Mouse (Mus musculus): ENCODE data around the gene Dlx5. TPM values are rescaled to one million over a fixed set of nuclear protein-coding genes. Genes with fewer than 3 reads are reported as not detected.
A peak's percentile ranks its signal among the peaks of the same experiment; 100 is the strongest.

Gene Dlx5
- 4.3 and 4.5 TPM in 2 replicates for polyA plus RNA-seq (2012; rRNA removed)

- peaks cover 2% of the 10 kb centered on the region; the same call in 1 of the 2 replicates for H3K27me3 ChIP-seq (ENCODE audit: control insufficient read depth, insufficient read depth, low read length)
- H3K27ac ChIP-seq (ENCODE audit: control insufficient read depth, insufficient read depth, low read depth, low read length), result no peak within 1 kb of the TSS
- TF ChIP-seq POLR2A (IDR thresholded peaks at IDR 0.05; ENCODE audit: control insufficient read depth, low read depth, low read length) (no peak), CTCF (IDR thresholded peaks at IDR 0.05; ENCODE audit: control insufficient read depth, insufficient read depth, insufficient replicate concordance, low read depth, low read length) (no peak)
Observed at GRCm38 (mm10) chr6:6881638-6882190, at the start of gene Dlx5. Dlx5 (minus strand) TSS chr6:6882085.

GRCm38 (mm10) chr6:6931507-6931906 is 49.6 kb upstream of the Dlx5 start:
- Histone ChIP-seq H3K27me3 (ENCODE audit: control insufficient read depth, insufficient read depth, low read length) (no peaks in the 10 kb centered on the region), H3K36me3 (ENCODE audit: control insufficient read depth, insufficient read depth, low read length) (no peaks in the 10 kb centered on the region), H3K4me1 (ENCODE audit: control insufficient read depth, insufficient read depth, low read length) (no peaks in the 10 kb centered on the region), H3K27ac (ENCODE audit: control insufficient read depth, insufficient read depth, low read depth, low read length) (no peak overlapping the region), H3K4me3 (ENCODE audit: control insufficient read depth, low read depth, low read length) (no peak overlapping the region)
- TF ChIP-seq POLR2A (IDR thresholded peaks at IDR 0.05; ENCODE audit: control insufficient read depth, low read depth, low read length), result no peak
- no peak for TF ChIP-seq CTCF (IDR thresholded peaks at IDR 0.05; ENCODE audit: control insufficient read depth, insufficient read depth, insufficient replicate concordance, low read depth, low read length)

More at GRCm38 (mm10) chr6:6881638-6882190, at the start of gene Dlx5:
- H3K4me1 ChIP-seq (ENCODE audit: control insufficient read depth, insufficient read depth, low read length), result peaks cover 11% of the 10 kb centered on the region
- H3K36me3 ChIP-seq (ENCODE audit: control insufficient read depth, insufficient read depth, low read length), result no peaks in the 10 kb centered on the region
- peak within 1 kb of the TSS; percentile 72 for H3K4me3 ChIP-seq (ENCODE audit: control insufficient read depth, low read depth, low read length)

- no peak overlapping the region for H3K27ac ChIP-seq (ENCODE audit: control insufficient read depth, insufficient read depth, low read depth, low read length)
- H3K4me1 ChIP-seq (ENCODE audit: control insufficient read depth, insufficient read depth, low read length), result no peaks in the 10 kb centered on the region
- no peaks in the 10 kb centered on the region for H3K36me3 ChIP-seq (ENCODE audit: control insufficient read depth, insufficient read depth, low read length)
- no peaks in the 10 kb centered on the region for H3K27me3 ChIP-seq (ENCODE audit: control insufficient read depth, insufficient read depth, low read length)
- H3K4me3 ChIP-seq (ENCODE audit: control insufficient read depth, low read depth, low read length), result no peak overlapping the region
- TF ChIP-seq CTCF (IDR thresholded peaks at IDR 0.05; ENCODE audit: control insufficient read depth, insufficient read depth, insufficient replicate concordance, low read depth, low read length) (no peak), POLR2A (IDR thresholded peaks at IDR 0.05; ENCODE audit: control insufficient read depth, low read depth, low read length) (no peak)
Observed at GRCm38 (mm10) chr6:6930831-6931230, 48.9 kb upstream of the Dlx5 start.

GRCm38 (mm10) chr6:6925264-6925663 is 43.4 kb upstream of the Dlx5 start:
- Histone ChIP-seq H3K4me3 (ENCODE audit: control insufficient read depth, low read depth, low read length) (no peak overlapping the region), H3K36me3 (ENCODE audit: control insufficient read depth, insufficient read depth, low read length) (no peaks in the 10 kb centered on the region), H3K4me1 (ENCODE audit: control insufficient read depth, insufficient read depth, low read length) (no peaks in the 10 kb centered on the region), H3K27me3 (ENCODE audit: control insufficient read depth, insufficient read depth, low read length) (no peaks in the 10 kb centered on the region), H3K27ac (ENCODE audit: control insufficient read depth, insufficient read depth, low read depth, low read length) (no peak overlapping the region)
- TF ChIP-seq POLR2A (IDR thresholded peaks at IDR 0.05; ENCODE audit: control insufficient read depth, low read depth, low read length) (no peak), CTCF (IDR thresholded peaks at IDR 0.05; ENCODE audit: control insufficient read depth, insufficient read depth, insufficient replicate concordance, low read depth, low read length) (no peak)

DNA sequence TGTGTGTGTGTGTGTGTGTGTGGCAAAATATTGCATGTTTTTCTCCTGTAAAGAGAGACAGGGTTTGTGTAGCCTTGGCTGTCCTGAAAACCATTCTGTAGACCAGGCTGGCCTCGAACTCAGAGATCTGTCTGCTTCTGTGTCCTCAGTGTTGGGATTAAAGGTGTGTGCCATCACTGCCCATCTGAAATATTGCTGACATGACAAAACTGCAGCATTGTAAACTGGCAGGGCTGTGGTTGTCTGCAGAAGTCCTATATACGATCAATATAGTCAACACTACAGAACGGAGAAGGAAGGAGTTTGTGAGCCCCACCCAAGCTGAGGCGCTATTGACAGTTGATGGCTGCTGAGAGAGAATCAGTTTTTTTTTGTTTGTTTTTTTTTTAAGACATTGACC is 35.4 kb upstream of the Dlx5 start:
- Histone ChIP-seq H3K4me1 (ENCODE audit: control insufficient read depth, insufficient read depth, low read length) (peaks cover 2% of the 10 kb centered on the region; the same call in 1 of the 2 replicates), H3K36me3 (ENCODE audit: control insufficient read depth, insufficient read depth, low read length) (no peaks in the 10 kb centered on the region), H3K27me3 (ENCODE audit: control insufficient read depth, insufficient read depth, low read length) (no peaks in the 10 kb centered on the region), H3K27ac (ENCODE audit: control insufficient read depth, insufficient read depth, low read depth, low read length) (no peak overlapping the region), H3K4me3 (ENCODE audit: control insufficient read depth, low read depth, low read length) (no peak overlapping the region)
- TF ChIP-seq POLR2A (IDR thresholded peaks at IDR 0.05; ENCODE audit: control insufficient read depth, low read depth, low read length) (no peak), CTCF (IDR thresholded peaks at IDR 0.05; ENCODE audit: control insufficient read depth, insufficient read depth, insufficient replicate concordance, low read depth, low read length) (no peak)

DNA sequence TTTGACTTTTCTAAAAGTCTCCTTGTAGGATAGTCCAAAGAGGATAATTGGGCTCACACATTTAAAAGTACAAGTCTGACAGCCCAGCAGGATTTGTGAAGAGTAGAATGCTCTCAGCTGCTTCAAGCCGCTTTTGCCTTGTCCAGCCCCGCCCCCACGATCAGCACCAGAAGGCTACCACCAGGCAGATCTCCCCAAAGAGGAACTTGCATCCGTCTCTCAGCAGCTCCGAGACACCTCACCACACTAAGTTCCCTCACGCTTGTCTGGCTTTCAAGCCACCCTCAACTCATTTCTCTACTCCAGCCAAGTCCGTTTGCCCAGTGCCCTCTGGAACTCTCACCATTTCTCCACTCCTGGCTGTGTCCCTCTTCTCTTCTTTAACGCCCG is 33.6 kb upstream of the Dlx5 start:
- peaks cover 2% of the 10 kb centered on the region; the same call in 1 of the 2 replicates for H3K4me1 ChIP-seq (ENCODE audit: control insufficient read depth, insufficient read depth, low read length)
- H3K27ac ChIP-seq (ENCODE audit: control insufficient read depth, insufficient read depth, low read depth, low read length), result no peak overlapping the region
- H3K27me3 ChIP-seq (ENCODE audit: control insufficient read depth, insufficient read depth, low read length), result no peaks in the 10 kb centered on the region
- H3K36me3 ChIP-seq (ENCODE audit: control insufficient read depth, insufficient read depth, low read length), result no peaks in the 10 kb centered on the region
- no peak overlapping the region for H3K4me3 ChIP-seq (ENCODE audit: control insufficient read depth, low read depth, low read length)
- TF ChIP-seq CTCF (IDR thresholded peaks at IDR 0.05; ENCODE audit: control insufficient read depth, insufficient read depth, insufficient replicate concordance, low read depth, low read length), result no peak
- no peak for TF ChIP-seq POLR2A (IDR thresholded peaks at IDR 0.05; ENCODE audit: control insufficient read depth, low read depth, low read length)

GRCm38 (mm10) chr6:6914849-6915525 is 33.1 kb upstream of the Dlx5 start:
- no peak overlapping the region for H3K27ac ChIP-seq (ENCODE audit: control insufficient read depth, insufficient read depth, low read depth, low read length)
- TF ChIP-seq CTCF (IDR thresholded peaks at IDR 0.05; ENCODE audit: control insufficient read depth, insufficient read depth, insufficient replicate concordance, low read depth, low read length) (no peak), POLR2A (IDR thresholded peaks at IDR 0.05; ENCODE audit: control insufficient read depth, low read depth, low read length) (no peak)
- no peaks in the 10 kb centered on the region for H3K36me3 ChIP-seq (ENCODE audit: control insufficient read depth, insufficient read depth, low read length)
- no peak overlapping the region for H3K4me3 ChIP-seq (ENCODE audit: control insufficient read depth, low read depth, low read length)
- H3K27me3 ChIP-seq (ENCODE audit: control insufficient read depth, insufficient read depth, low read length), result no peaks in the 10 kb centered on the region
- H3K4me1 ChIP-seq (ENCODE audit: control insufficient read depth, insufficient read depth, low read length), result peaks cover 2% of the 10 kb centered on the region; the same call in 1 of the 2 replicates
